Mouse (Mus musculus) skeletal muscle tissue, adult 2 months (tissue): ENCODE results near the gene Exog.

ENCODE experiments used
- DNase-seq: peaks from one replicate; pipeline ENCODE4 v3.0.0-alpha.2; 2012; ENCODE audit warnings: low read depth, low spot score

Exog gene

GRCm38 (mm10) chr9:119444738-119445429, at the start of gene Exog:
Exog (plus strand) TSS chr9:119444943.
- peak; percentile 95 for DNase-seq

- DNase-seq: no peak
Observed at GRCm38 (mm10) chr9:119401351-119401750, 43.4 kb upstream of the Exog start.

DNA sequence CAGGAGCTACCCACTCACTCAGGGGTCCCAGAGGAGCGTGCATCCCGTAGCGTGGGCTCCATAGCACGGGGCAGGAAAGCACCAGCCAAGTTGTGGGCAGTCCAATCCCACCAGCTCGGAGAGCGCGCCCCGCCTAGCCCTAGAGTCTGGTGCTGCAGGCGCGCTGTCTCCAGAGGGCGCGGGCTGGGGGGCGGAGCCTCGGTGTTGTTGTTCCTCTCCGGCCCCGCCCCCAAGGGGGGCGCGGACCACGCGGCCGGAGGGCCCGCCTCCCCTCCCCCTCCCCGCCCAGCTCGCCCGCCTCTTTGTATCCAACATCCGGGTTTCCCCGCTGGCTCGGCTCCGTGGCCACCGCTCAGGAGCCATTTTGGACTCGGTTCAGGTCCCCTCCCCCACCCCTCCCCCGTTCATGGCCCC, 42.9 kb upstream of the Exog start, which contains the start of gene Acvr2b:
Gene Acvr2b (plus strand): TSS at position 318 of the 414 bp plus-strand sequence.
- peak; percentile 91 for DNase-seq

- DNase-seq: peak; percentile 32
Observed at GRCm38 (mm10) chr9:119402253-119403235, 42.2 kb upstream of the Exog start.

GRCm38 (mm10) chr9:119403236-119403641, 41.5 kb upstream of the Exog start:
- DNase-seq: no peak

GRCm38 (mm10) chr9:119404090-119404489, 40.7 kb upstream of the Exog start:
- no peak for DNase-seq

DNA sequence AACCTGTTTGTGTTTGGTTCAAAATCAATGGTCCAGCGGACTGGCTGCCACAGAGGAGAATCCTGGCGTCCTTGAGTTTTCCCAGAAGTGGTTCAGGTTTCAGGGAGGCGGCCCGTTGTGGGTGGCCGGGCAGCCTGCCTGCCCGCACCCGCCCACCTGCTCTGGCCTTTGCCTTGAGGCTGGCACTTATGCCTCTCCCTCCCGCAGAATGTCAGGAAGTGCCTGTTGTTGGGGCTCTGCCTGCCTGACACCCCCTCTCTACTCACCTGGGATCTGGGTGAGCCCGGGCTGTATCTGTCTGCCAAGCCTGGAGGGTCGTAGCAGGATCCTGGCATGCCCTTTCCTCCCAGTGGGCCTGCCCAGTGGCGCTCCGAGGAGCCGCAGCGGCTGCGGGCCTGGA, 36.9 kb upstream of the Exog start:
- peak; percentile 73 for DNase-seq

DNA sequence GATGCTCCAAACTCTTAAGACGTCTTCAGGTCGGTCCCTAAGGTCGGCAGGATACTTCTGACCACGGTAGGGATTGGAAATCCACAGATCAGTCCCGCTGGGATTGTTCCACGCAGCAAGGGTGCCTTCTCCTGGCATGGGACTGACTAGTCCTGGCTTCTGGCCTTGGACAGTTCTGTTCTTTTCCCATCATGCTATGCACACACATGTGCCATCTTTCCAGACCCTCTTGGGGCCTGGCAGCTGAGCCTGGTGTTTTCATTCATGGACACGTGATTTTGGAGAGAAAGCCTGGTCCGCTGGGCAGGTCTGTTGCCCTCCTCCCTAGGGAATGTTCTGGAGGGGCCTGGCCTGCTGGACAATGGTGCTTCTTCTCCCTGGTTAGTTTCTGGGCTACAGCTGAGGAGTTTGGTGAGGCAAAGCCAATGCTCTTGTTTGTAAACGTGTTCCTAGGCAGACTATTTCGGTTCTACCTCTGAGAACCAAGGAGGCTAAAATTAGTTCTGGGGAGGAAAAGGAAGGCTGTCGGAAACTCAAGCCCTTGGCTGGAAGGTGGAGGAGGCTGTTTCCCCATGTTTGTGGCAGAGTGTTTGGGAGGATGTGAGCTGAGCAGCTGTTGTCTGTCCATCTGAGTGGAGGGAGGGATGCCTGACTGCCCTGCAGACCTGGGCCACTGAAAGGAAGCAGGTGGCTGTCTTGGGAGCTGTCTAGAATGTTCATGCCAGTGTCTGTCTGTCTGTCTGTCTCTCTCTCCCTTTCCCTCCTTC, 35.7 kb upstream of the Exog start:
- DNase-seq: peak; percentile 91

GRCm38 (mm10) chr9:119409864-119410263, 34.9 kb upstream of the Exog start:
- DNase-seq: no peak

- DNase-seq: no peak
Observed at GRCm38 (mm10) chr9:119418025-119418424, 26.7 kb upstream of the Exog start.

DNA sequence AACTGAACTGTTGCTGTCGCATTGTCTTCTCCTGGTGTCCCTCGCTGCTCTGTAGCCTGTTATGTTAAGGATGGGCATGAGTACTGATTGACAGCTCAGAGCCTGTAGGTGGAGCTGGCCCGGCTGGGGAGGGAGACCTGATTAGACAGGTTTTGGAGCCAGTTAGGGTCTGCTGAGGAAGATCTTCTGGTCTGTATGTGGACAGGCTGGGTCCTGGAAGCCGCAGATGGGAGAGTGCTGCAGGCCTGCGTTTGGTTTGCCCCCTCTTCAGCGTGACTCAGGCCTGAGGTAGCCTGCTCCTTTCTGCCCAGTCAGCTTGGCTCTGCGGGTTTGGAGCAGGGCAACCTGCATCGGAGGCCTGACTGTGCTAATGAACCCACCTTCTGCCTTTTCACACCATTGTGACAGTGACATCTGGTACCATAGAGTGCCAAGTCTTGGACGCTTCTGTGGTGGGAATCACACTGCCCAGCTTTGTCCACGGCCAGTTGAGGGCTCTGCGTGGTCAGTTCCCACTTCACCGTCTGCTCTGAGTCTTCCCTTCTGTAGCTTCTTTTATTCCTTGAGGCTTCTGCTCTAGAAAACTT, 24.8 kb upstream of the Exog start:
- no peak for DNase-seq

- DNase-seq: peak; percentile 94
Observed at GRCm38 (mm10) chr9:119425217-119425975, 19.3 kb upstream of the Exog start.

DNA sequence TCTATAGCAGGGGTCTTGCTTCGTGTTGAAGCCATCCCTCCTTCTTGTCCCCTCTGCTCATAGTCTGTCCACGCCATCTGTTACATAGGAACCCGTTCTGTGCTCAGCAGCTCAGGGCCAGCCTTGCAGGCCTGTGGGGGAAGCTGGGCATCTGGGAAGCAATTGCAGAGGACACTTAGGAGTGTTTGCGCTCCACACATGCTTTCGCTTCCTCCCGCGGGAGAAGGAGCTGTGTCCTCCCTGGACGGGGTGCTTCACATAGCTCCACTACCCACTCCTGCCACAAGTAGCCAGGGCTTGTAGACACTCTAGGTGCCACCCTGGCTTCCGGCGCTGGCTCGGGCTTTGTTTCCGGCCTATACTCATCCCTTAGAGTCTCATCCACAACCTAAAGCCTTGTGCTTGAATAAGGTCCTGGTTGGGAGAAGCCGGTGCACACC, 18.7 kb upstream of the Exog start:
- DNase-seq: no peak

DNA sequence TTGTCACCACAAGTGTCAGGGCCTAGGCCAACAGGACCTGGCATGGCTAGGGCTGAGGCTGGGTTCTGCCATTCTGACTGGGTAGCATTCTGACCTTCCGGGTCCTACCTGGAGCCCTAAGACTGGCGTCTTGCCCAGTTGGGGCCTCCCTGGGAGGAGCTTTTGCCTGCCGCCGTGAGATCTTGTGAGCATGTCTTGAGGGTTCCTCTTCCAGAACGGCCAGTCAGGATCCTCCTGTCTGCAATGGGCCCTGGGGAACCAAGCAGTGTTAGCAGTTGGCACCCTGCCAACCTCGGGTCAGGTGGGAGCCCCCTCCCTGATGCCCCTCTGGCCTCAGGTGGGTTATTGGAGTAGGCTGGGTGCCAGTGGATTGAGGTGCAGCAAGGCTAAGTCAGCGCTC, 18.3 kb upstream of the Exog start:
- peak; percentile 28 for DNase-seq

GRCm38 (mm10) chr9:119430311-119430710, 14.4 kb upstream of the Exog start:
- DNase-seq: peak; percentile 73

DNA sequence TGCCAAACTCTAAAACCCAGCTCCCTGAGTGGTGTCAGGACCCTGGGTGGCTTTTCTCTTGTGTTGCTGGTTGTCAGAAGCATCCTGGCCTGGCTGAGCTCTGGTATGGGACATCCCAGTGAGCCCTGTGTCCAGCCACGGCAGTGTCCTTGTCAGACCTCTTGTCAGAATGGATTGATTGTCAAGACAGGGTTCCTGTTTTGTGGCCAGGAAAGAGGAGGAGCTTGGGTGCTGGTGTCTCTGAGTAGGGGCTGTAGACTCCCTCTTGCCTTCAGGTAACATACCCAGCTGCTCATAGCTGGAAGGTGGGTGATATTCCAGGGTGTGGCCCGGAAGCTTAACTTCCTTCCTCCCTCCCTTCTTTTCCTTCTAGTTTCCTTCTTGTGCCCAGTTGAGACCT, 8.9 kb upstream of the Exog start:
- no peak for DNase-seq

GRCm38 (mm10) chr9:119438065-119438464, 6.7 kb upstream of the Exog start:
- no peak for DNase-seq

- DNase-seq: peak; percentile 46
Observed at GRCm38 (mm10) chr9:119438498-119439000, 6.2 kb upstream of the Exog start.

GRCm38 (mm10) chr9:119445737-119446136, 994 bp downstream of the Exog start:
- no peak for DNase-seq

- no peak for DNase-seq
Observed at GRCm38 (mm10) chr9:119455967-119456366, 11.2 kb downstream of the Exog start.
